Mouse (Mus musculus) kidney, embryonic 15.5 days (tissue): Measurements from ENCODE around the gene Thap11. TPM values are rescaled to one million over a fixed set of nuclear protein-coding genes. Genes with fewer than 3 reads are reported as not detected.

Experiments used
- ATAC-seq: fragments of 200-750 bp; cut with Nextera tagmentation; replicated peaks from 2 replicates; pipeline ENCODE4 v1.8.0; 2017; ENCODE audit warnings: moderate TSS enrichment; ENCODE audit not compliant: low FRiP score
- H3K27ac ChIP-seq: fragments of 300-500 bp; sonication (generic); 2 replicates; pipeline ENCODE4 v1.5.1; 2015; ENCODE audit warnings: mild to moderate bottlenecking, inconsistent platforms
- H3K27me3 ChIP-seq: fragments of 300-500 bp; sonication (generic); 2 replicates; pipeline ENCODE4 v1.6.1; 2015; ENCODE audit warnings: inconsistent platforms
- H3K36me3 ChIP-seq: fragments of 300-500 bp; sonication (generic); 2 replicates; pipeline ENCODE4 v1.6.1; 2015; ENCODE audit warnings: inconsistent platforms
- H3K4me1 ChIP-seq: fragments of 300-500 bp; sonication (generic); 2 replicates; pipeline ENCODE4 v1.6.1; 2015; ENCODE audit warnings: inconsistent platforms
- H3K4me2 ChIP-seq: fragments of 300-500 bp; sonication (generic); 2 replicates; pipeline ENCODE4 v1.6.1; 2015; ENCODE audit warnings: moderate library complexity, mild to moderate bottlenecking, inconsistent platforms
- H3K4me3 ChIP-seq: fragments of 300-500 bp; sonication (generic); replicated peaks from 2 replicates; pipeline ENCODE4 v1.5.1; 2015; ENCODE audit warnings: mild to moderate bottlenecking, inconsistent platforms
- H3K9ac ChIP-seq: fragments of 300-500 bp; sonication (generic); 2 replicates; pipeline ENCODE4 v1.6.1; 2015; ENCODE audit warnings: mild to moderate bottlenecking, inconsistent platforms
- H3K9me3 ChIP-seq: fragments of 300-500 bp; sonication (generic); replicated peaks from 2 replicates; pipeline ENCODE4 v1.6.1; 2016; ENCODE audit warnings: inconsistent platforms
- WGBS: fragments of 180-500 bp; shearing (Covaris S2); methylation state at CpG from one replicate; pipeline ENCODE4 v1.1.7; 2015; ENCODE audit warnings: mixed read lengths; 5-methylcytosine and 5-hydroxymethylcytosine counted together
- polyA plus RNA-seq: library from polyadenylated mRNA; unstranded; fragments of >200 nt; fragmentation: Nextera tagmentation; extraction: Ambion mirVana; gene quantifications from 2 replicates; pipeline ENCODE4 v1.2.1, GENCODE M21; 2015

Thap11 gene
- polyA plus RNA-seq = 66.9 and 67.5 TPM in 2 replicates

DNA sequence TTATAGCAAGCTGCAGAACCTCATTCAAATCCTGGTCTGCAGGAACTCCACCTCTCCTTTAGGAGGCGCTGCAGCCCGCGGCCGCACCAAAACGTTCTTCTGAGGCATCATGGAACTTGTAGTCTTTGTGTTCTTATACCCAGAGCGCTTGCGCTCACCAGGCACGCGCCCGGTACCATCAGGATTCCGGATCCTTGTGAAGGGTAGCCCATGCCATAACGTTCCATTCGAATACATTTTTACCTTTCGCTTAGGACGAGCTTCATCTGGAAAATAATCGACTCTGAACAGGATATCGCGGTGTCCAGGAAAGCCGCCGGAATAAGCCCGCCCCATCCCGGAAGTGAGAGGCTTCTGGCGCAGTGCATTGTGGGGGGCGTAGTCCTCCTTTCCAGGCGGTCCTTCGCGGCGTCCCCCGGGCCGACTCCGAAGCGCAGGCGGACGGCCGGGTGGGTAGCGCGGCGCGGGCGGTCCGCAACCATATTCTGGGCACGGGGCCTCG lies at the start of gene Thap11:
TSS of gene Thap11 (plus strand) at position 418 of the 502 bp plus-strand sequence.
- H3K27ac ChIP-seq = peak within 1 kb of the TSS; percentile 89
- peak; percentile 92 for ATAC-seq
- peak within 1 kb of the TSS; percentile 75 for H3K4me3 ChIP-seq
- 0% methylated on average over 43 of the region's 43 CpGs for WGBS
- H3K27me3 ChIP-seq = no peaks in the 10 kb centered on the region
- H3K36me3 ChIP-seq = peaks cover 17% of the 10 kb centered on the region
- H3K4me1 ChIP-seq = peaks cover 54% of the 10 kb centered on the region
- H3K4me2 ChIP-seq = peak within 1 kb of the TSS; percentile 89
- no peaks in the 10 kb centered on the region for H3K9me3 ChIP-seq
- peak within 1 kb of the TSS; percentile 69 for H3K9ac ChIP-seq

DNA sequence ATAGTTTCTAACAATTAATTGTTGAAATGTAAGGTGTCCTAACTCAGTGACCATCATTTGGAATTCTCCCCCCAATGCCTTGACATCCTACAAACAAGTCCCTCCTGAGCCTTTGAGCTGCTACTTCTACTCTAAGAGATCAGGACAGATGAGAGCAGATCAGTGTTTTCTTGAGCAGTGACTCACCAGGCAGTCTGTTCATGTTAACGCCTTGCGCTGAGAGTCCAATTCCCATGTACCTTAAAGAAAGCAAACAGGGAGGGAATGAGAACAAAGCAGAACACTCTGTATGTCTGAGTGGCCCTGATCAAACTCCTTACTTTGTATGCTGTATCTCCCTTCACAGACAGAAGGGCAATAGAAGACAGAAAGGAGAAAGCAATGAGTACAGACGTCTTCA lies 49.6 kb upstream of the Thap11 start:
- no peak for ATAC-seq
- Histone ChIP-seq H3K9me3 (no peaks in the 10 kb centered on the region), H3K36me3 (peaks cover 21% of the 10 kb centered on the region), H3K9ac (no peak overlapping the region), H3K4me3 (no peak overlapping the region), H3K27me3 (no peaks in the 10 kb centered on the region), H3K4me1 (peaks cover 12% of the 10 kb centered on the region), H3K4me2 (no peak overlapping the region), H3K27ac (no peak overlapping the region)
- WGBS = 80% methylated on average over 3 of the region's 3 CpGs

DNA sequence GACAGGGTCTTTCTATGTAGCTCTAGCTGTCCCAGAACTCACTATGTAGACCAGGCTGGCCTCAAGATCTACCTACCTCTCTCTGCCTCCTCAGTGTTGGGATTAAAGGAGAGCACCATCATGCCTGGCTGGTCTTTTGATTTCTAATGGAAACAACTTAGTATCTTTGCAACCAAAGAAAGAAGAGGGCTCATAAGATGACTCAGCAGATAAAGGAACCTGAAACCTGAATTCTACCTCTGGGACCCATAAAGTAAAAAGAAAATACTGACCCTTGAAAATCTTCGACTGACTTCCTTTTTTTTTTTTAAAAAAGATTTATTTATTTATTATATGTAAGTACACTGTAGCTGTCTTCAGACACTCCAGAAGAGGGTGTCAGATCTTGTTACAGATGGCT lies 49.0 kb upstream of the Thap11 start:
- WGBS = 68% methylated on average over 1 of the region's 1 CpGs
- H3K4me2 ChIP-seq = no peak overlapping the region
- no peak for ATAC-seq
- no peaks in the 10 kb centered on the region for H3K27me3 ChIP-seq
- peaks cover 12% of the 10 kb centered on the region for H3K4me1 ChIP-seq
- H3K9me3 ChIP-seq = no peaks in the 10 kb centered on the region
- H3K27ac ChIP-seq = no peak overlapping the region
- H3K9ac ChIP-seq = no peak overlapping the region
- no peak overlapping the region for H3K4me3 ChIP-seq
- H3K36me3 ChIP-seq = peaks cover 24% of the 10 kb centered on the region

DNA sequence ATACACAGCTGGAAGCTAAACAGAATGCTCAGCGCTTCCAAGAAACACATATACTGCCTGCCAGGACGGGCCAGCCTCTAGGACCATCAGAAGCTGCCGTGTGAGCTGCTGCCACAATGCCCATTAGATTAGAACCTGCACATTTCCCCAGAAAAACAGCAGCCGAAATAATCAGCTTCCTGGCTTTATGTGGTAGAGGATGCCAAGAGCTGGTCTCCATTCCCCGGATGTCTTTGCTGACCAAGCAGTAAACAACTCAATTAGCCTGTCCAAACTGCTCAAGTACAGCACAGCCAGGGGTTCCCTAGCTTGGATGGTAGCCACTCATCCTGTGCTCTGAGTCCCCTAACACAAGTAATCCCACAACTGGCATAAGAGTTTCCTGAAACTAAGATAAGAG lies 47.2 kb upstream of the Thap11 start:
- no peak overlapping the region for H3K9ac ChIP-seq
- no peak for ATAC-seq
- H3K4me2 ChIP-seq = no peak overlapping the region
- 0 out of 2 replicates have a peak overlapping the region, but pooled peaks have one; percentile 13 for H3K27ac ChIP-seq
- WGBS = 73% methylated on average over 5 of the region's 5 CpGs
- peaks cover 12% of the 10 kb centered on the region for H3K4me1 ChIP-seq
- no peak overlapping the region for H3K4me3 ChIP-seq
- H3K9me3 ChIP-seq = no peaks in the 10 kb centered on the region
- peaks cover 30% of the 10 kb centered on the region for H3K36me3 ChIP-seq
- no peaks in the 10 kb centered on the region for H3K27me3 ChIP-seq

DNA sequence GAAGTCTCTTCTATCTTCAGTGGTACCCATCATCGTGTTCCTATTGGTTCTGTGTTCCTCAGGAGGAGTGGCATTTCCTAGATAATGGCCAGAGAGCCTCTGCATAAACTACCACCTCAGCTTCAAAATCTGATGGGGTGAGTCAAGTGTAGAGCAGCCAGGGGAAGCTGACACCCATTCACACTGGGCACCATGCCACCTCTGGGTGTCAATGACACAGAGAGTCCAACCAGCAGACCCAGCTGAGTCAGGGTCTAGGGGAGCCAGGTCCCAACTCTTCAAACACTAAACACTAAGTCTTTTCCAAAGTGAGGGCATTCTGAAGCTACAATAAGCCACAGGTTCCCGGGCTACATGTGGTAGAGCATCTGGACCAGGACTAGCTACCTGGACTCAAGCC lies 46.5 kb upstream of the Thap11 start:
- 90% methylated on average over 2 of the region's 2 CpGs for WGBS
- H3K4me2 ChIP-seq = no peak overlapping the region
- H3K27me3 ChIP-seq = no peaks in the 10 kb centered on the region
- no peak overlapping the region for H3K9ac ChIP-seq
- H3K4me3 ChIP-seq = no peak overlapping the region
- H3K4me1 ChIP-seq = peaks cover 12% of the 10 kb centered on the region
- H3K27ac ChIP-seq = 0 out of 2 replicates have a peak overlapping the region, but pooled peaks have one; percentile 13
- peaks cover 26% of the 10 kb centered on the region for H3K36me3 ChIP-seq
- no peaks in the 10 kb centered on the region for H3K9me3 ChIP-seq
- ATAC-seq = no peak

DNA sequence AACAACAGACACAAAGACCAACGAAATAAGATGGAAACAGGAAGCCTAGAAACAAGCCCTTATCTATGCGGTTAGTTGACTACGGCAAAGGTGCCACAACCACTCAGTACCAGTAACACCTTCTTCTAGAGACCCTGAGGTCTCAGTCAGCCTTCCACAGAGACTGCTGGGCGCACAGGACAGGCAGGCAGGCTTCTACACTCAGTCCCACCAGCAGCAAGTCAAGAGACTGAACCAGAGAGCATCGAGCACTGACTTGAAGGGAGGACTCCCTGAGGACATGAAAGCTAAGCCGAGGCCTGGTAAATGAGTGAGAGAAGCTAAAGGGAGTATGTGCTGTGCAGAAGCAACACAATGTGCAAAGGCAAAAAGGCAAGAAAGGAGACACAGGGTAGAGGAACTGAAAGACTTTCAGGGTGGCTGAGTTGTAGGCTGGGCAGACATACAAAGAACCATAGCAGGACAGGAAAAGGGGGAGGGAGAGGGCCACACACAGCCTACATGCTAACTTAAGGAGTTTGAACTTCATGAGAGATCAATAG lies 44.6 kb upstream of the Thap11 start:
- H3K4me2 ChIP-seq = no peak overlapping the region
- no peaks in the 10 kb centered on the region for H3K27me3 ChIP-seq
- H3K36me3 ChIP-seq = peaks cover 12% of the 10 kb centered on the region
- no peak for ATAC-seq
- no peak overlapping the region for H3K4me3 ChIP-seq
- H3K4me1 ChIP-seq = peaks cover 11% of the 10 kb centered on the region
- H3K9me3 ChIP-seq = no peaks in the 10 kb centered on the region
- WGBS = 83% methylated on average over 6 of the region's 6 CpGs
- no peak overlapping the region for H3K27ac ChIP-seq
- no peak overlapping the region for H3K9ac ChIP-seq

DNA sequence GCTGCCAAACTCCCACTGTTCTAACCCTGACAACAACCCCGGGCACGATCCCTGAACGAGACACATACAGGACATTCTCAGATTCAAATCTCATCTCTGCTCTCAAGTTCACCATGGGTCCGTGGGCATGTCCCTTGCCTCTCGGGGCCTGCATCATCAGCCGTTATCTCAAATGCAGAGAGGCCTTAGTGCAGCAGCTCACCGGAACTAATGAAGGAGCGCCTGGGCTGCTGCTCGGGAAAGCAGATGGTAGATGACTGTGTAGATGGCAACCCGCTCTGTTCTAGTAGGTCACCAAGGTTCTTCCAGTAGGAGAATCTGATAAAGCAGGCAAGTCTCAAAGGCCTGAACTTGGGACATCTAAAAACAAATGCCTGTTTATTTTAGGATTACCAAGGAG lies 43.9 kb upstream of the Thap11 start:
- no peak overlapping the region for H3K9ac ChIP-seq
- no peaks in the 10 kb centered on the region for H3K27me3 ChIP-seq
- ATAC-seq = no peak
- no peak overlapping the region for H3K27ac ChIP-seq
- peaks cover 11% of the 10 kb centered on the region for H3K4me1 ChIP-seq
- no peak overlapping the region for H3K4me2 ChIP-seq
- 77% methylated on average over 10 of the region's 10 CpGs for WGBS
- H3K36me3 ChIP-seq = peaks cover 9% of the 10 kb centered on the region
- H3K4me3 ChIP-seq = no peak overlapping the region
- no peaks in the 10 kb centered on the region for H3K9me3 ChIP-seq

DNA sequence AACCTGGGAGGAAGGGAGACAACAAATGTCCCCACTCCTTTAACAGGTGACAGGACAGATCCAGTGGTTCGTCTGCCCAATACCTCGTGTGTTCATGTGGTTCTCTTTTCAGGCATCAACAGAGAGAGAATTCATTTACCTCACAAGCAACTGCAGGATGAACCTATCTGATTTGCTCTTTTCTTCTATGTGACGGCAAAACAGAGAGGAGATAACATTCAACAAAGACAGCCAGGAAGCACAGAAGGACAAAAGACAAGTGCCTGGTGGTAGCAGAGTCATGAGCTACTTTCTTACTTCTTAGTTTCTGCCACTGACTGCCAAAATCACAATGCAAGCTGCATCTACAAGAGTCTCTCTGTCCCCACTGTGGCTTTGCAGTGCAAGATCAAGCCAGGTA lies 43.4 kb upstream of the Thap11 start:
- 80% methylated on average over 3 of the region's 3 CpGs for WGBS
- H3K4me1 ChIP-seq = peaks cover 11% of the 10 kb centered on the region
- no peak overlapping the region for H3K9ac ChIP-seq
- H3K27ac ChIP-seq = no peak overlapping the region
- H3K4me2 ChIP-seq = no peak overlapping the region
- ATAC-seq = no peak
- peaks cover 9% of the 10 kb centered on the region for H3K36me3 ChIP-seq
- no peak overlapping the region for H3K4me3 ChIP-seq
- H3K9me3 ChIP-seq = no peaks in the 10 kb centered on the region
- H3K27me3 ChIP-seq = no peaks in the 10 kb centered on the region

DNA sequence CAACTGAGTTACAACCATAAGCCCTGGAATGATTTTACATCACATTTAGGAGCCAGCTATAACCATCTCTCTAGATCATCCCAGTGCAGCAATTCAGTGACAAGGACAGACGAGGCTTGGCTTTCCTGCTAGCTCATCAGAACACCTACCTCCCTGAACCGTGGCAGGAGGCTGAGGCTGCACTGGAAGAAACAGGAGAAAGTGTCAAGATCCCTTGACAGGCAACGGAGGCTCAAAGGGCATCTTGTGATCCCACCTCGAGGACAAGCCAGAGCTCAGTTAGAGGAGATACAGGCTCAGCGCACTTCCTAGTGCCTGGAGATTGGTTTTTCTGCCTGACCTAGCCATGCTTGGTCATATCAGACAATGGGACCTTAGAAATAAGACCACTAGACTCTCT lies 42.4 kb upstream of the Thap11 start:
- Histone ChIP-seq H3K4me3 (no peak overlapping the region), H3K27me3 (no peaks in the 10 kb centered on the region), H3K36me3 (peaks cover 9% of the 10 kb centered on the region), H3K9ac (no peak overlapping the region), H3K4me2 (no peak overlapping the region), H3K9me3 (no peaks in the 10 kb centered on the region), H3K27ac (no peak overlapping the region), H3K4me1 (peaks cover 11% of the 10 kb centered on the region)
- no peak for ATAC-seq
- whole genome bisulfite sequencing = 85% methylated on average over 5 of the region's 5 CpGs

DNA sequence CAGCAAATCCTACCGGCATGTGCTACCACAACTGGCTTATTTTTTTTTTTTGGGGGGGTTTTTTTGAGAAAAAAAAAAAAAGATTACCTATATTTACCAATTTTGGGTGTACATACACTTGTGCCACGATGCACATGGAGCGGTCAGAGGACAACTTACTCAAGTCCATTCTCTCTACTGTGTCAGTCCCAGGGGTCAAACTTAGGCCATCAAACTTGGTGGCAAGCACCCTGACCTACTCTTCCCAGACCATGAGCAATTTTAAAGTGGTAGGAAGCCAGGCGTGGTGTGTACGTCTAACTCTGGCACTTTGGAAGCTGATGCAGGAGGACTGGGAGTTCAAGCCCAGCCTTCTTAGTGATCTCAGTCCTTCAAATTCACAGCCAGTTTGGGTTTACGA lies 41.7 kb upstream of the Thap11 start:
- Histone ChIP-seq H3K9me3 (no peaks in the 10 kb centered on the region), H3K4me1 (peaks cover 7% of the 10 kb centered on the region; the same call in 1 of the 2 replicates), H3K36me3 (peaks cover 16% of the 10 kb centered on the region), H3K27ac (no peak overlapping the region), H3K9ac (no peak overlapping the region), H3K4me3 (no peak overlapping the region), H3K27me3 (no peaks in the 10 kb centered on the region), H3K4me2 (no peak overlapping the region)
- ATAC-seq = no peak
- WGBS = 97% methylated on average over 6 of the region's 6 CpGs

DNA sequence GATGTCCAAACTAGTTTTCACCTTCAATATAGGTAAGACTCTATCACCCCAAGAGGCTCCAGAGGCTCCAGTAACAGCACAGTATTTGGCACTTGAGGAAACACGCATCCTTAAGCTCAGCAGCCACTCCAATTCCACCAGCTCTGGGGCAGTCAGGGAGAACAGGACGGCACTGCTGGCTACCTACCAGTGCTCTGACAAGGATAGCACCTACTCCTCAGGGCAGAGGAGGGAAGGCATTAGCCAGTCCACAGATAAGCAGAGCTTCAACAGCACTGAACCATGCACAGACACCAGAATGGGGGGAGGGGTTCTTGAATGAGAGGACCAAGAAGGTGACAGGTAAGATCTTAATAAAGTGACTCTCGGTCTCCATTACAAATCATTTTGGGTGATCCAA lies 35.3 kb upstream of the Thap11 start:
- no peak overlapping the region for H3K27ac ChIP-seq
- no peak overlapping the region for H3K4me2 ChIP-seq
- 93% methylated on average over 3 of the region's 3 CpGs for WGBS
- no peak overlapping the region for H3K9ac ChIP-seq
- H3K27me3 ChIP-seq = no peaks in the 10 kb centered on the region
- H3K4me3 ChIP-seq = no peak overlapping the region
- H3K9me3 ChIP-seq = no peaks in the 10 kb centered on the region
- H3K36me3 ChIP-seq = peaks cover 59% of the 10 kb centered on the region
- ATAC-seq = no peak
- no peaks in the 10 kb centered on the region for H3K4me1 ChIP-seq

DNA sequence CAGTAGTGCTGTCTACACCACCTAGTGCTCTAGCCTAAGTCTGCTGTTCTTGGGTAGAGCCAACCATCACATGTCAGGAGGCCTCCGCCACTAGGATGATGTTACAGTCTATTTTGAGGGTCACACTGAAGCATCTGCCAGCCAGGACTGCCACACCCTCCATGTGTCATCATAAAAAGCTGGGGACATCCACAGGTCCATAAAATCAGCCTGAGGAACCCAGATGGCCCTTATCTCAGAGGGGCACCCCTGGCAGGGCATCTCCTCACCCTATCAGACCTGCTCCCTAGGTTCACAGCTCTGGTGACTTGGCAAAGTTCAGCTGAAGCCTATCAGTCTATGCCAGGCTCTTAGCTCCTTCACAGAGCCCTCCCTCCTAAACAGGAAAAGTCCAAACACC lies 34.0 kb upstream of the Thap11 start:
- Histone ChIP-seq H3K27ac (no peak overlapping the region), H3K4me1 (peaks cover 7% of the 10 kb centered on the region), H3K9ac (no peak overlapping the region), H3K4me3 (no peak overlapping the region), H3K27me3 (no peaks in the 10 kb centered on the region), H3K4me2 (no peak overlapping the region), H3K36me3 (peaks cover 69% of the 10 kb centered on the region), H3K9me3 (no peaks in the 10 kb centered on the region)
- WGBS = 90% methylated on average over 1 of the region's 1 CpGs
- peak; percentile 93 for ATAC-seq

DNA sequence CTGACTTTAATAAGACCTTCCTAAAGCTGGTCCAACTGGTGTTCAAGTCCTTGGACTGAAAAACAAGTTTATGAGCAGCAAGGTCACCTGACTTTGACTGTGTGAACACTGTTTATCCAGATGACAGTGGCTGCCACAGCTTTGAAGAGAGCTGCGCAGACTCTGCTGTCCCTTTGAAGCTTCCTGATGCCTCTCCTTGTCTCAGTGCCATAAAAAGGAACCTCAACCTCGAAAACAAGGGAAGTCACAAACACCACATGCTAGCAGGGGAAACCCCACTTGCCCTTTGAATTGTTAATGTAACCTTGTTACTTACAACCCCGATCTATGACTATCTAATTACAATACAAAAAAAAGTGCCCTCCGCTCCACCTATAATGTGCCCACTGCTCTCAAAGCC lies 29.4 kb upstream of the Thap11 start:
- H3K9ac ChIP-seq = peak overlapping the region; percentile 90; the same call in 1 of the 2 replicates
- H3K4me3 ChIP-seq = peak overlapping the region; percentile 85
- H3K9me3 ChIP-seq = no peaks in the 10 kb centered on the region
- peak overlapping the region; percentile 81 for H3K4me2 ChIP-seq
- no peak overlapping the region for H3K27ac ChIP-seq
- ATAC-seq = no peak
- no peaks in the 10 kb centered on the region for H3K27me3 ChIP-seq
- WGBS = 46% methylated on average over 4 of the region's 4 CpGs
- peaks cover 49% of the 10 kb centered on the region for H3K36me3 ChIP-seq
- peaks cover 16% of the 10 kb centered on the region for H3K4me1 ChIP-seq
